Mouse (Mus musculus): Measurements from ENCODE around the gene Yjefn3. TPM values are rescaled to one million over a fixed set of nuclear protein-coding genes. Genes with fewer than 3 reads are reported as not detected.

Gene Yjefn3
- total RNA-seq, 2 experiments from 2014 or later = 29.0 to 37.5 TPM

DNA sequence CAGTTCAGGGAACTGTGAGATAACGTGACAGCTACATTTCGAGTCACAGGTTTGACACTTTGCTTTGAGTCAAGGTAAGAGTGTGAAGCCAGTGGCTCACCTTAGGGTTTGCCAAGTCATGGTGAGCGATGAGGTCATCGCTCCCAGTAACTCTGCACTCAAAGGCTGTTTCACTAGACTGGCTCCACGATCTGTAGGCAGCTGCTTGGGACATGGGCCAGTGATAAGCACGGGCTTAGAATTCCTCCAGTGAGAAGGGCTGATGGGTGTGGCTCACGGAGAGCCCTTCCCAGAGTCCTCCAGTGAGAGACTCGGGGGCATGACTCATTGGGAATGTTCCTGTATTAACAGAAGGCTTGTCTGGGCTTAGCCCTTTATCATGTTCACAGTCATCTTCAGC is 53.6 kb downstream of the Yjefn3 start:
- no peak for DNase-seq (ENCODE audit: extremely low spot score in 1 of 2, low spot score in 1 of 2)

DNA sequence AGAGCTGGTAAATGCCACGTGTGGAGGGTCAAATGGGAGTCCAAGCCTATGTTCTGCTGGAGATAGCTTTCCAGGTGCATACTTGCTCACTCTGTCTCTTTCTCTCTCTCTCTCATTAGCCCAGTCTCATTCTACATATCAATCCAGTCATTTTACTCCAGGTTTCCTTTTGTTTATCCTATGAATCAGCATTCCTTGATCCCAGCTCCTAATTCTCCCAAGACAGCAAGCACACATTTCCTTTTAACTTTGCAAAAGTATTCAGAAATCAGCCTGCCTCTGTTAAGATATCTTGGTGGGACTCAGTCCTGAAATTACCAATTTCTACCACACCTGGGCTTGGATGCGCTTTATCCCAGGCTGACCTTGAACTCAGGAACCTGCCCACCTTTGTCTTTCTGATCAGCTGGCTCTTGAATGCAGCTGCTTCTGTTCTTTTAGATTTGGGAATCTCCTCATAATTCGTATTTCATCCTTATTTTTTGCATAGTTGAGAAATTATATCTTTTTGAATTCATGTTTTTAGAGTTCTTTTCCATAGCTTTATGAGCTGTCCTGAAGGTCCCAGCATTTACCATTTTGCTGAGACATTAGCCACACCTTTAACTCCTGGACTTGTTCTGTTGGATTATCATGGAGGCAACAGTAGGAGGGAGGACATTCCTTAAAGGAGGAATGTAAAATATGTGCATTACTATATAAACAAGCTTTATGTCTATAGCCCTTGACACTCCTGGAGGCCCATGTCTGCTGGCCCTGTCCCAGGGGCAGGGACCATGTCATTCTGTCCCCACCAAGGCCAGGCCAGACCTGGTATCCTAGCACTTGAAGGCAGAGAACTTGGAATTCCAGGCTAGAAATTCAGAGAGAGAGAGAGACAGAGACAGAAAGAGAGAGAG is 55.1 kb downstream of the Yjefn3 start:
- DNase-seq (ENCODE audit: extremely low spot score in 1 of 2, low spot score in 1 of 2) = no peak

Other genes with a start within 250 kb of the Yjefn3 start
- 1 to 10 TPM; 4.3 to 5.5 TPM for gene Zfp964, start 248.2 kb downstream of the Yjefn3 start, total RNA-seq (2021)
- 10 to 100 TPM; 19.1 to 19.7 TPM for gene Zfp869, start 192.0 kb downstream of the Yjefn3 start, total RNA-seq (2021)
- 1 to 10 TPM; 4.2 to 4.5 TPM for gene Zfp963, start 152.7 kb downstream of the Yjefn3 start, total RNA-seq (2021)
- gene Gm20422, start 127.8 kb downstream of the Yjefn3 start, total RNA-seq (2021) = 1 to 10 TPM; 1.8 to 2.6 TPM
- gene Atp13a1, start 111.5 kb downstream of the Yjefn3 start, total RNA-seq (2021) = 10 to 100 TPM; 39.9 to 44.5 TPM
- 10 to 100 TPM; 26.1 to 28.8 TPM for gene Zfp866, start 111.5 kb downstream of the Yjefn3 start, total RNA-seq (2021)
- 10 to 100 TPM; 10.9 to 15.2 TPM for gene Gmip, start 94.0 kb downstream of the Yjefn3 start, total RNA-seq (2021)
- gene Lpar2, start 80.3 kb downstream of the Yjefn3 start, total RNA-seq (2021) = under 1 TPM; 0.35 to 0.37 TPM
- gene Pbx4, start 70.2 kb downstream of the Yjefn3 start, total RNA-seq (2021) = 10 to 100 TPM; 13.3 to 13.6 TPM
- 1 to 10 TPM in 1 of 2 experiments, under 1 TPM in 1; 0.89 to 1.3 TPM for gene Cilp2, start 15.0 kb downstream of the Yjefn3 start, total RNA-seq (2021)
- gene Tssk6, start 528 bp downstream of the Yjefn3 start, total RNA-seq (2021) = under 1 TPM; 0.27 to 0.28 TPM
- gene Ndufa13, start 154 bp downstream of the Yjefn3 start, total RNA-seq (2021) = 100 to 1,000 TPM; 159 to 174 TPM
- 10 to 100 TPM; 30.7 TPM for gene Gatad2a, start 93.7 kb upstream of the Yjefn3 start, total RNA-seq (2021)
- gene Mau2, start 140.0 kb upstream of the Yjefn3 start, total RNA-seq (2021) = 10 to 100 TPM; 77.2 to 83.9 TPM
- gene Sugp1, start 140.1 kb upstream of the Yjefn3 start, total RNA-seq (2021) = 10 to 100 TPM; 48.7 to 58.3 TPM
- gene Tm6sf2, start 170.2 kb upstream of the Yjefn3 start, total RNA-seq (2021) = 1 to 10 TPM; 2.9 to 4.9 TPM
- 10 to 100 TPM; 68.2 to 77.5 TPM for gene Hapln4, start 180.7 kb upstream of the Yjefn3 start, total RNA-seq (2021)
- gene Ncan, start 218.2 kb upstream of the Yjefn3 start, total RNA-seq (2021) = 100 to 1,000 TPM; 188 to 207 TPM
- gene Nr2c2ap, start 228.6 kb upstream of the Yjefn3 start, total RNA-seq (2021) = 10 to 100 TPM; 25.5 to 29.8 TPM
- gene Rfxank, start 236.4 kb upstream of the Yjefn3 start, total RNA-seq (2021) = 10 to 100 TPM; 11.8 to 12.0 TPM
- 10 to 100 TPM; 47.0 to 47.5 TPM for gene Borcs8, start 236.8 kb upstream of the Yjefn3 start, total RNA-seq (2021)
- not detected for gene Mef2b, start 237.0 kb upstream of the Yjefn3 start, total RNA-seq (2021)

All from layer of hippocampus, postnatal 25 days (tissue).